In the genomic region with DNA sequence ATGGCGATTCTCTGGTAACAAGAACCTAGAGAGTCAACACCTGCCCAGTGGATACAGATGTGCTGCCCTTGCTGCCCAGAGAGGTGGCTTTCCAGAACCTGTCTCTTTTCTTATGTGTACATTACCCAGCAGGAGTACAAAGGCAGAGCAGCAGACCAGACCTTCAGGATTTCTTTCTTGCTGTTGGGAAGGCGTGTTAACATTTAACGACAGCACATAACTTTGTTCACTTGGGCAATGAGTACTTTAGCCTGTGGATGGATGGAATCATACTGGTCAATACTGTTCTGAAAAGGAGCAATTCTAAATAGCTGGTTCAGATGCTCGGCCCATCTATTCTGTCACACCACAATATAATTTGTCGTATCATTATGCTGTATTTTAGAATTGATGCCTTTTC, we compare ENCODE assay signal across 26 mouse cellular contexts.
DNase-seq lines count a peak whose midpoint lies in the region; ATAC-seq lines count a peak whose summit lies in the region.
"Had no signal": no experiment of that assay in that cellular context is flagged by ENCODE, and none has a peak within 500 bp of the region (broad histone marks: within the 10 kb centered on the region; RNA-seq: fewer than 3 reads in every experiment).

No protein-coding gene starts in this region.

- peak; percentile 29 for DNase-seq in heart, adult 11 months
- no peak for DNase-seq in heart, postnatal 14 days
- DNase-seq in kidney, postnatal 25 days: no peak
- DNase-seq in hindbrain, embryonic 11.5 days (ENCODE audit: low spot score): no peak
- DNase-seq: adrenal gland, adult 8-10 months; B cell, adult 2 months; cerebellum, adult 11 months; cerebellum, adult 8-10 months; cerebellum, postnatal 14 days; embryo, embryonic 11 days; gastrocnemius, adult 2 months; gastrocnemius, postnatal 36 days; heart, adult 18-20 months; heart, postnatal 36 days had no signal

- H3K9ac ChIP-seq in kidney, embryonic 15.5 days: no peak overlapping the region
- H3K9ac ChIP-seq in liver, embryonic 16.5 days (ENCODE audit: low read depth, low read length): no peak overlapping the region
- H3K9ac ChIP-seq in liver, embryonic 12.5 days: no peak overlapping the region
- no peak overlapping the region for H3K9ac ChIP-seq in stomach, embryonic 16.5 days (ENCODE audit: low read length)
- no peak overlapping the region for H3K9ac ChIP-seq in hindbrain, embryonic 11.5 days (ENCODE audit: low read depth, low read length)
- H3K9ac ChIP-seq: embryonic facial prominence, embryonic 15.5 days; hindbrain, embryonic 12.5 days had no signal

- intact Hi-C loops in heart, postnatal 14 days (cut with DNase I): no loop called here

- no peaks in the 10 kb centered on the region for H3K27me3 ChIP-seq in kidney, embryonic 15.5 days
- no peaks in the 10 kb centered on the region for H3K27me3 ChIP-seq in liver, embryonic 16.5 days (ENCODE audit: control insufficient read depth, insufficient read depth, low read depth, low read length)
- H3K27me3 ChIP-seq in liver, embryonic 12.5 days (replicated peaks): no peaks in the 10 kb centered on the region
- H3K27me3 ChIP-seq in stomach, embryonic 16.5 days (ENCODE audit: control insufficient read depth, insufficient read depth, low read length): no peaks in the 10 kb centered on the region
- no peaks in the 10 kb centered on the region for H3K27me3 ChIP-seq in hindbrain, embryonic 11.5 days (ENCODE audit: control insufficient read depth, insufficient read depth, low read length)
- H3K27me3 ChIP-seq: embryonic facial prominence, embryonic 15.5 days; hindbrain, embryonic 12.5 days had no signal

- no peak overlapping the region for H3K4me2 ChIP-seq in kidney, embryonic 15.5 days
- H3K4me2 ChIP-seq in liver, embryonic 16.5 days (ENCODE audit: low read depth, low read length): 0 out of 2 replicates have a peak overlapping the region, but pooled peaks have one; percentile 13
- H3K4me2 ChIP-seq in liver, embryonic 12.5 days: no peak overlapping the region
- no peak overlapping the region for H3K4me2 ChIP-seq in stomach, embryonic 16.5 days (ENCODE audit: low read depth, low read length)
- H3K4me2 ChIP-seq in hindbrain, embryonic 11.5 days (replicated peaks; ENCODE audit: low read depth, low read length): no peak overlapping the region
- H3K4me2 ChIP-seq: embryonic facial prominence, embryonic 15.5 days; heart, embryonic 11.5 days; hindbrain, embryonic 12.5 days had no signal

- no peak; the same call in 1 of the 2 replicates for ATAC-seq in kidney, embryonic 15.5 days (replicated peaks; ENCODE audit: low FRiP score)
- peak; percentile 50; the same call in 1 of the 2 replicates for ATAC-seq in liver, embryonic 16.5 days (ENCODE audit: low read depth)
- no peak for ATAC-seq in liver, embryonic 12.5 days
- no peak for ATAC-seq in stomach, embryonic 16.5 days (ENCODE audit: insufficient read depth, low FRiP score)
- ATAC-seq in hindbrain, embryonic 11.5 days (ENCODE audit: low FRiP score): no peak
- ATAC-seq: CD4-positive, CD25-positive, alpha-beta regulatory T cell, adult 4 months; forebrain, embryonic 14.5 days had no signal

- peaks cover 54% of the 10 kb centered on the region for H3K4me1 ChIP-seq in kidney, embryonic 15.5 days
- H3K4me1 ChIP-seq in liver, embryonic 16.5 days (ENCODE audit: control insufficient read depth, low read depth, low read length): no peaks in the 10 kb centered on the region; the same call in 1 of the 2 replicates
- H3K4me1 ChIP-seq in liver, embryonic 12.5 days: no peaks in the 10 kb centered on the region
- peaks cover 30% of the 10 kb centered on the region for H3K4me1 ChIP-seq in stomach, embryonic 16.5 days (ENCODE audit: control insufficient read depth, insufficient read depth, low read length)
- no peaks in the 10 kb centered on the region for H3K4me1 ChIP-seq in hindbrain, embryonic 11.5 days (replicated peaks; ENCODE audit: control insufficient read depth, insufficient read depth, low read length)
- H3K4me1 ChIP-seq: embryonic facial prominence, embryonic 15.5 days; forebrain, embryonic 10.5 days; hindbrain, embryonic 12.5 days had no signal

- no peaks in the 10 kb centered on the region for H3K36me3 ChIP-seq in kidney, embryonic 15.5 days
- no peaks in the 10 kb centered on the region for H3K36me3 ChIP-seq in liver, embryonic 16.5 days (ENCODE audit: control insufficient read depth, insufficient read depth)
- H3K36me3 ChIP-seq in liver, embryonic 12.5 days: no peaks in the 10 kb centered on the region
- no peaks in the 10 kb centered on the region for H3K36me3 ChIP-seq in stomach, embryonic 16.5 days (ENCODE audit: control insufficient read depth, insufficient read depth, low read length)
- H3K36me3 ChIP-seq in hindbrain, embryonic 11.5 days (ENCODE audit: control insufficient read depth, insufficient read depth, low read length): no peaks in the 10 kb centered on the region
- H3K36me3 ChIP-seq: embryonic facial prominence, embryonic 15.5 days; forebrain, embryonic 10.5 days; G1E; hindbrain, embryonic 12.5 days had no signal

- 86% methylated on average over 5 of the region's 5 CpGs for WGBS in kidney, embryonic 15.5 days
- 61% methylated on average over 5 of the region's 5 CpGs for WGBS in liver, embryonic 16.5 days (ENCODE audit: insufficient replicate concordance)
- 65% methylated on average over 5 of the region's 5 CpGs for WGBS in liver, embryonic 12.5 days (ENCODE audit: insufficient replicate concordance)
- 74% methylated on average over 5 of the region's 5 CpGs for WGBS in stomach, embryonic 16.5 days
- 91% methylated on average over 5 of the region's 5 CpGs for WGBS in hindbrain, embryonic 11.5 days

- H3K9me3 ChIP-seq in kidney, embryonic 15.5 days (replicated peaks): no peaks in the 10 kb centered on the region
- H3K9me3 ChIP-seq in liver, embryonic 16.5 days (replicated peaks; ENCODE audit: control insufficient read depth, low read length): no peaks in the 10 kb centered on the region
- no peaks in the 10 kb centered on the region for H3K9me3 ChIP-seq in liver, embryonic 12.5 days (replicated peaks)
- H3K9me3 ChIP-seq in stomach, embryonic 16.5 days (replicated peaks; ENCODE audit: control insufficient read depth, low read length): no peaks in the 10 kb centered on the region
- H3K9me3 ChIP-seq in hindbrain, embryonic 11.5 days (ENCODE audit: control insufficient read depth, low read length): no peaks in the 10 kb centered on the region
- H3K9me3 ChIP-seq: embryonic facial prominence, embryonic 15.5 days; forebrain, embryonic 10.5 days; G1E; hindbrain, embryonic 12.5 days had no signal

- 0 out of 2 replicates have a peak overlapping the region, but pooled peaks have one; percentile 54 for H3K27ac ChIP-seq in kidney, embryonic 15.5 days
- peak overlapping the region; percentile 19; the same call in 1 of the 2 replicates for H3K27ac ChIP-seq in liver, embryonic 16.5 days (ENCODE audit: low read length)
- H3K27ac ChIP-seq in liver, embryonic 12.5 days: no peak overlapping the region
- peak overlapping the region; percentile 1 for H3K27ac ChIP-seq in stomach, embryonic 16.5 days (ENCODE audit: low read length)
- no peak overlapping the region for H3K27ac ChIP-seq in hindbrain, embryonic 11.5 days (ENCODE audit: low read depth, low read length)
- H3K27ac ChIP-seq: embryonic facial prominence, embryonic 15.5 days; forebrain, embryonic 10.5 days; gastrocnemius, adult 2 months; hindbrain, embryonic 12.5 days had no signal

- H3K4me3 ChIP-seq in kidney, embryonic 15.5 days (replicated peaks): no peak overlapping the region
- H3K4me3 ChIP-seq in liver, embryonic 16.5 days (ENCODE audit: low read depth, low read length): no peak overlapping the region
- no peak overlapping the region for H3K4me3 ChIP-seq in liver, embryonic 12.5 days
- no peak overlapping the region for H3K4me3 ChIP-seq in stomach, embryonic 16.5 days (replicated peaks; ENCODE audit: low read length)
- no peak overlapping the region for H3K4me3 ChIP-seq in hindbrain, embryonic 11.5 days (ENCODE audit: low read depth, low read length)
- H3K4me3 ChIP-seq: embryonic facial prominence, embryonic 15.5 days; erythroblast, embryonic 14.5 days; forebrain, embryonic 10.5 days; gastrocnemius, adult 2 months; hindbrain, embryonic 12.5 days had no signal

Comparison
In these comparisons a context has a peak if more than half of its experiments do, and no peak if none do; other contexts are left out.
1. H3K27ac ChIP-seq: peak in kidney, embryonic 15.5 days (single experiment), liver, embryonic 16.5 days (single experiment) and stomach, embryonic 16.5 days (single experiment); none in liver, embryonic 12.5 days (single experiment) and hindbrain, embryonic 11.5 days (single experiment).